Mouse (Mus musculus) B cell, adult 2 months (primary cell): Measurements from ENCODE around the gene Kdm5c.
A peak's percentile ranks its signal among the peaks of the same experiment; 100 is the strongest.

Source experiments
- DNase-seq, 2 experiments: peaks; one replicate each; pipeline ENCODE4 v3.0.0; 2022

Gene Kdm5c

DNA sequence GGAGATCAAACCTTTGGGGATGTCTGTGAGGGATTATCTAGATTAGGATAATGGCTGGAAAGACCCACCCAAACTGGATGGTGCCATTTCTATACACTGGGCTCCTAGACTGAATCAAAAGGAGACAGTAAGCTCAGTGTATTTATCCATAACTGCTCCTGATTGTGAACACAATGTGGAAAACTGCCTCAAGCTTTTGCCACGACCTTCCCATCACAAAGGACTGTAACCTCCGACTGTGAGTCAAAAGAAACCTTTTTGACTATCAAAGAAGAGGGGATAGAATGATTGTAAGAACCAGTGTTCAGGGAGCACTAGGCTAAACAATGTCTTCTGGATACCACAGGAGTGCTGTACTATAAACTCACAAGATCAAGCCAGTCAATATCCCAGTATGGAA is 73.4 kb downstream of the Kdm5c start:
- DNase-seq, result no peak

DNA sequence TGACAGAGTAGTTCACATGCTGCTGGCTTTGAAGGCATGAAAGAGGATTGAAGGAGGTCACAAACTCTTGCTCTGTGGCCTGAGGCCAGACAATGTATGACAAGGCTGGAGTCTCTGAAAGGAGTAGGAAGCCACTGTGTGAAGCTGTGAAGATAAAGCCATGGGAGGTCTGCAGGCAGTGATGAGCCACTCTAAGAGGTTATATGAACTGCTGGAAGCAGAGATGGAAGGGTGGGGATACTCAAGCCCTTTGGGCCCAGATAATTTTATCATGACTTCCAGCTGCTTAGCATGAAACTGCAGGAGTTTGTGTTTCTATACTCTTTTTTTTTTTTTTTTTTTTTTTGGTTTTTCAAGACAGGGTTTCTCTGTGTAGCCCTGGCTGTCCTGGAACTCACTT is 74.6 kb downstream of the Kdm5c start:
- DNase-seq, result no peak

GRCm38 (mm10) chrX:152307942-152308341 is 75.1 kb downstream of the Kdm5c start:
- DNase-seq, result peak; percentile 17 to 27

DNA sequence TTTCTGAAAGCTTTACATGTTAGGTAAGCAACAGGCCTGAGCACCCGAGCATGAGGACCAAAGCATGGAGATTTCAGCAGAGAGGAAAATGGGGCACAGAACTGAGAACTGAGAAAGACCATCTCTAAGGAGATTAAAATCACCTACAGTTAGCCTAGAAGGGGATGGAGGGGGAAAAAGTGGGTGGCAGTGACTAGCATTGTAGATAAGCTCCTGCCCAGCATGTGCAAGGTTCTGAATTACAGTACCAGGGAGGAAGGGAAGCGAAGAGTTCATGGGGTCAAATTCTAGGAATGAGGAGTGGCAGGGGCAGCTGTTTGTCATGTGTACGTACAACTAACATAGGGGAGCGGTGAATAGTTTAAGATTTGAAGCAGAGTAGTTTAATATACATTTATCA is 87.7 kb downstream of the Kdm5c start:
- no peak for DNase-seq

GRCm38 (mm10) chrX:152322776-152323175 is 90.0 kb downstream of the Kdm5c start:
- DNase-seq, result peak in 1 of 2 experiments; percentile 14

DNA sequence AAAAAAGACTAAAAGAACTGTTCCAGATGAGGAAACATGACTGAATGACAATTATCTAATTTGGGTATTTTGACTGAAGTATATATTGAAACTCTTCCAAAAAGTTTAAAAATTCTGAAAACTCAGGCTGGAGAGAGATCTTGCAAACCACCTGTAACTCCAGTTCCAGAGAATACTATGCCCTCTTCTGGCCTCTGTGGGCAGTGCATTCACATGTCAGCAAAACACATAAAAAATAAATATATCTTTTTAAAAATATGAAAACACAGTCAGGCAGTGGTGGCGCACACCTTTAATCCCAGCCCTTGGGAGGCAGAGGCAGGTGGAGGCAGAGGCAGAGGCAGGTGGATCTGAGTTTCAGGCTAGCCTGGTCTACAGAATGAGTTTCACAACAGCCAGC is 90.8 kb downstream of the Kdm5c start:
- peak; percentile 29 to 43 for DNase-seq
